Mouse (Mus musculus): ENCODE data around the gene Tmem270. TPM values are rescaled to one million over a fixed set of nuclear protein-coding genes. Genes with fewer than 3 reads are reported as not detected.

Tmem270 gene
- total and polyA plus RNA-seq, 3 experiments, result not detected

DNA sequence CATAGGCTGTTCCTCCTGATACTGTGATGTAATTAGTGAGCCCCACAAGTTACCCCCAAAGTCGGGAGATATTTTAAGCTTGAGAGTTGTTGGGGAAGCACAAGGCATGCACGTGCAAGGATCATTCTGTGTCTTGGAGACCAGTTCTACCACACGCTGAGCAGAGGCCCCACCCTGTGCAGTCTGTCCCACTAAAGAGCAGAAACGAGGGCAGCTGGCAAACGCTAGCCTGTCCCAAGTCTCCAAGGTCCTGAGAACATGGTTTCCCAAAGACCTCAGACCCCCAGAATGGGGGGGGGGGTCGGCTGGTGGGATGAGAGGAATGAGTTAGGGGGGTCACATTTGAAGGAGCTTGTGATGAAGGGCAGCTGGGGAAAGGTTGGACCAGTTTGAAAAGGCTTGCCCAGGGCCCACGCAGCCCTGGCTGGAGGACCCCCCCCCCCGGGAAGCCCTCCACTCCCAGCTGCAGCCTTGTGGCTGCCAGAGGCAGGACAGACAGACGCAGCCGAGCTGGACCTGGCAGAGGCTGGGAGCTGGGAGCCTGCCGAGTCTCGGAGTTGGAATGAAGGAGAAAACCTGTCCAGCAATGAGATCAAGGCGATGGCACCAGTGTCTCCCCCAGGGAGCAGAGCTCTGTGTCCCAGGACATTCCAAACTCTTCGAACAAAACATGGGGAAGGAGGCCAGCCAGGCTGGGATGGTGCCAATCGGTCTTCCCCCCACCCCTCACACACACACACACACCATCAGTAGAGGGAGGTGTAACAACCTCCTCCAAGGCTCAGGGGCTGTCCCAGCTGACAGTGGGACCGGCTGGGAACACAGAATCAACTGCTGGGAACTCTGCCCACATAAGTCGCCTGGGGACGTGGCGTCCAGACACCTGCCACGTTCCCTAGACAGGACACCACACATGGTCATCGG lies 32.3 kb downstream of the Tmem270 start:
- Histone ChIP-seq H3K27ac (ENCODE audit: control insufficient read depth, low read depth, low read length) (no peak overlapping the region), H3K4me1 (ENCODE audit: control insufficient read depth in 1 of 2, insufficient read depth in 2 of 2, low read length in 2 of 2) (no peaks in the 10 kb centered on the region), H3K9ac (ENCODE audit: control insufficient read depth, low read depth, low read length, poor library complexity, severe bottlenecking) (no peak overlapping the region), H3K27me3 (ENCODE audit: control insufficient read depth in 1 of 2, insufficient read depth in 2 of 2, low read length in 2 of 2) (peaks cover 0 to 4% of the 10 kb centered on the region in 2 experiments; a peak in 2 of 4 replicates), H3K9me3 (replicated peaks; ENCODE audit: insufficient read depth, low read length) (no peaks in the 10 kb centered on the region), H3K4me3 (ENCODE audit: control insufficient read depth in 1 of 2, insufficient read depth in 1 of 2, low read depth in 2 of 2, low read length in 2 of 2) (no peak overlapping the region), H3K36me3 (ENCODE audit: control insufficient read depth in 1 of 2, insufficient read depth in 2 of 2, low read length in 2 of 2) (no peaks in the 10 kb centered on the region), H3K79me2 (ENCODE audit: control insufficient read depth, insufficient read depth, low read length, poor library complexity) (no peaks in the 10 kb centered on the region)
- TF ChIP-seq NELFE (IDR thresholded peaks at IDR 0.05; ENCODE audit: low read depth, low read length) (no peak), ETS1 (IDR thresholded peaks at IDR 0.05; ENCODE audit: low read depth, low read length) (no peak), GATA1 (IDR thresholded peaks at IDR 0.05; ENCODE audit: low read depth, low read length) (no peak)
- DNase-seq (ENCODE audit: low read depth, low spot score), result no peak

DNA sequence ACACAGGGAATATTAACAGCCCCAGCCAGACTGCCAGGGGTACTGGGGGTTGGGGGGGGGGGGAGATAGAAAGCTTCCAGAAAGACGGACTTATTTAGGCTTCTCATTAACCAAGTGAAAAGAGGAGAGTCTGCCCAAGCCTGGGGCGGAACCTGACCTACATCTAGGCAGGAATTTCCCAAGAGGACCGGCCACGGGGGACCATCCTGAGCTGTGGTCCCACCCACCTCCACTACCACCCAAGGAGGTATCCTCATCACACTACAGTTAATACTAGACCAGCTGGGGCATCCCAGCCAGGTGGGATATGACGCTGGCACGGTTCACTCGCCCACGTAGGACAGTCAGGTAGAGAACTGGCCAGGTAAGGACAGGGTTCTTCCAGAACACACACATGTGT lies 33.5 kb downstream of the Tmem270 start:
- H3K4me3 ChIP-seq (ENCODE audit: control insufficient read depth in 1 of 2, insufficient read depth in 1 of 2, low read depth in 2 of 2, low read length in 2 of 2), result no peak overlapping the region
- H3K27ac ChIP-seq (ENCODE audit: control insufficient read depth, low read depth, low read length), result no peak overlapping the region
- TF ChIP-seq CTCF (IDR thresholded peaks at IDR 0.05 in 2 of 3, conservative IDR thresholded peaks at IDR 0.05 in 1 of 3; ENCODE audit: control insufficient read depth in 1 of 3, insufficient read depth in 1 of 3, low read depth in 2 of 3, low read length in 3 of 3, poor library complexity in 1 of 3, severe bottlenecking in 1 of 3) (no peak), MXI1 (IDR thresholded peaks at IDR 0.05; ENCODE audit: low read depth, low read length) (no peak), CHD2 (IDR thresholded peaks at IDR 0.05; ENCODE audit: low read length) (no peak), ELF1 (IDR thresholded peaks at IDR 0.05; ENCODE audit: low read depth, low read length) (no peak), ZC3H11A (IDR thresholded peaks at IDR 0.05; ENCODE audit: low read depth, low read length) (no peak), POLR2A (IDR thresholded peaks at IDR 0.05; ENCODE audit: control insufficient read depth in 1 of 2, insufficient read depth in 1 of 2, low read depth in 1 of 2, low read length in 2 of 2, poor library complexity in 1 of 2) (no peak), ZNF384 (IDR thresholded peaks at IDR 0.05; ENCODE audit: low read depth, low read length) (no peak), TAL1 (IDR thresholded peaks at IDR 0.05; ENCODE audit: low read length) (no peak), NELFE (IDR thresholded peaks at IDR 0.05; ENCODE audit: low read depth, low read length) (no peak), CHD1 (IDR thresholded peaks at IDR 0.05; ENCODE audit: low read depth, low read length) (no peak), USF1 (IDR thresholded peaks at IDR 0.05; ENCODE audit: low read depth, low read length) (no peak), ZMIZ1 (IDR thresholded peaks at IDR 0.05; ENCODE audit: low read depth, low read length) (no peak), E2F4 (IDR thresholded peaks at IDR 0.05; ENCODE audit: borderline replicate concordance, low read depth, low read length) (no peak), TBP (IDR thresholded peaks at IDR 0.05; ENCODE audit: low read depth, low read length) (no peak), NRF1 (IDR thresholded peaks at IDR 0.05; ENCODE audit: insufficient read depth, low read depth, low read length, poor library complexity, severe bottlenecking) (no peak), BHLHE40 (IDR thresholded peaks at IDR 0.05; ENCODE audit: borderline replicate concordance, low read depth, low read length) (no peak)
- H3K36me3 ChIP-seq (ENCODE audit: control insufficient read depth in 1 of 2, insufficient read depth in 2 of 2, low read length in 2 of 2), result no peaks in the 10 kb centered on the region
- no peaks in the 10 kb centered on the region for H3K9me3 ChIP-seq (replicated peaks; ENCODE audit: insufficient read depth, low read length)
- H3K9ac ChIP-seq (ENCODE audit: control insufficient read depth, low read depth, low read length, poor library complexity, severe bottlenecking), result no peak overlapping the region
- H3K4me1 ChIP-seq (ENCODE audit: control insufficient read depth in 1 of 2, insufficient read depth in 2 of 2, low read length in 2 of 2), result no peaks in the 10 kb centered on the region
- H3K27me3 ChIP-seq (ENCODE audit: control insufficient read depth in 1 of 2, insufficient read depth in 2 of 2, low read length in 2 of 2), result peaks cover 0 to 3% of the 10 kb centered on the region in 2 experiments; a peak in 2 of 4 replicates
- H3K79me2 ChIP-seq (ENCODE audit: control insufficient read depth, insufficient read depth, low read length, poor library complexity), result no peaks in the 10 kb centered on the region
- DNase-seq (ENCODE audit: low read depth, low spot score), result no peak

Measured in MEL (cell line).